Mouse (Mus musculus): ENCODE data around the gene Strbp.

Strbp gene

GRCm38 (mm10) chr2:37703230-37703954 lies at the start of gene Strbp:
Gene Strbp, minus strand, starts transcription at chr2:37703859.
- peak; percentile 95 to 97 for DNase-seq

GRCm38 (mm10) chr2:37751114-37751513 lies 47.5 kb upstream of the Strbp start:
- no peak for DNase-seq

- DNase-seq = no peak
Measured at GRCm38 (mm10) chr2:37749323-37749722, 45.7 kb upstream of the Strbp start.

GRCm38 (mm10) chr2:37748442-37749066 lies 44.9 kb upstream of the Strbp start:
- peak; percentile 51 to 58 for DNase-seq

- no peak for DNase-seq
Measured at GRCm38 (mm10) chr2:37747909-37748308, 44.2 kb upstream of the Strbp start.

- DNase-seq = no peak
Measured at GRCm38 (mm10) chr2:37746293-37747049, 42.8 kb upstream of the Strbp start.

- no peak for DNase-seq
Measured at GRCm38 (mm10) chr2:37744773-37745395, 41.2 kb upstream of the Strbp start.

- DNase-seq = no peak
Measured at GRCm38 (mm10) chr2:37741806-37742554, 38.3 kb upstream of the Strbp start.

GRCm38 (mm10) chr2:37735807-37736188 lies 32.1 kb upstream of the Strbp start:
- DNase-seq = no peak

GRCm38 (mm10) chr2:37734979-37735806 lies 31.5 kb upstream of the Strbp start:
- DNase-seq = peak; percentile 39 to 41

GRCm38 (mm10) chr2:37731241-37731801 lies 27.7 kb upstream of the Strbp start:
- DNase-seq = peak in 1 of 2 experiments; percentile 14

- DNase-seq = no peak
Measured at GRCm38 (mm10) chr2:37724231-37724630, 20.6 kb upstream of the Strbp start.

GRCm38 (mm10) chr2:37723501-37724090 lies 19.9 kb upstream of the Strbp start:
- DNase-seq = no peak

- no peak for DNase-seq
Measured at GRCm38 (mm10) chr2:37722674-37723465, 19.2 kb upstream of the Strbp start.

GRCm38 (mm10) chr2:37716266-37716665 lies 12.6 kb upstream of the Strbp start:
- no peak for DNase-seq

GRCm38 (mm10) chr2:37715364-37715763 lies 11.7 kb upstream of the Strbp start:
- no peak for DNase-seq

- no peak for DNase-seq
Measured at GRCm38 (mm10) chr2:37713100-37713499, 9.4 kb upstream of the Strbp start.

- no peak for DNase-seq
Measured at GRCm38 (mm10) chr2:37708835-37709234, 5.2 kb upstream of the Strbp start.

GRCm38 (mm10) chr2:37704141-37704760 lies 592 bp upstream of the Strbp start:
- no peak for DNase-seq
